Mouse (Mus musculus) C2C12 (cell line): Measurements from ENCODE around the gene Proca1.

Source experiments
- CEBPB ChIP-seq: IDR thresholded peaks from one replicate; pipeline ENCODE4 v1.6.1; 2011; ENCODE audit warnings: low read depth, mild to moderate bottlenecking, control low read depth, moderate library complexity
- CTCF ChIP-seq: IDR thresholded peaks from one replicate; pipeline ENCODE4 v1.5.1; 2011; ENCODE audit not compliant: control insufficient read depth, insufficient read depth, insufficient read length
- MAX ChIP-seq: IDR thresholded peaks from one replicate; pipeline ENCODE4 v1.6.1; 2011; ENCODE audit warnings: mild to moderate bottlenecking, control low read depth
- MYOD1 ChIP-seq: IDR thresholded peaks from one replicate; pipeline ENCODE4 v1.6.1; 2011; ENCODE audit warnings: low read depth; ENCODE audit not compliant: control insufficient read depth, insufficient read length
- MYOG ChIP-seq: IDR thresholded peaks from one replicate; pipeline ENCODE4 v1.6.1; 2011; ENCODE audit not compliant: control insufficient read depth, insufficient read length; ENCODE audit errors: extremely low read depth
- USF1 ChIP-seq: IDR thresholded peaks from one replicate; pipeline ENCODE4 v1.6.1; 2011; ENCODE audit warnings: low read depth, mild to moderate bottlenecking, control low read depth, moderate library complexity

DNA sequence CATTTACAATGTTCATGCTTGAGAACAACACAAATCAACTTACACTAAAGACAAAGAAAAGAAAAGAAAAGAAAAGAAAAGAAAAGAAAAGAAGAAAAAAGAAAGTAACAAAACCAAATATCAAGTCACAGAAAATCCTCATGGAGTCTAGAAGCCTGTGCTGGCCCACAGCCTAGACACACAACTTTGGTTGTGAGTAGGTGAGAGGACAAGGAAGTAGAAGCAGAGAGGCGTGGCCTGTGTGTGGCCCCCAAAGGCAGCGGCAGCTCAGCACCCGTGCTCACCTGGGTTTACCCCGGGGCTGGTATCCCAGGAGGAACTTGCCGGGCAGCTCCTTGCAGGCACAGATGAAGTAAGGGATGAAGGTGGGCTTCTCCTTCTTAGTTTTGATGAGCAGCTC, 18.3 kb downstream of the Proca1 start:
- TF ChIP-seq MAX (no peak), CTCF (no peak), USF1 (no peak), MYOD1 (no peak), MYOG (no peak), CEBPB (no peak)
